In the genomic region with DNA sequence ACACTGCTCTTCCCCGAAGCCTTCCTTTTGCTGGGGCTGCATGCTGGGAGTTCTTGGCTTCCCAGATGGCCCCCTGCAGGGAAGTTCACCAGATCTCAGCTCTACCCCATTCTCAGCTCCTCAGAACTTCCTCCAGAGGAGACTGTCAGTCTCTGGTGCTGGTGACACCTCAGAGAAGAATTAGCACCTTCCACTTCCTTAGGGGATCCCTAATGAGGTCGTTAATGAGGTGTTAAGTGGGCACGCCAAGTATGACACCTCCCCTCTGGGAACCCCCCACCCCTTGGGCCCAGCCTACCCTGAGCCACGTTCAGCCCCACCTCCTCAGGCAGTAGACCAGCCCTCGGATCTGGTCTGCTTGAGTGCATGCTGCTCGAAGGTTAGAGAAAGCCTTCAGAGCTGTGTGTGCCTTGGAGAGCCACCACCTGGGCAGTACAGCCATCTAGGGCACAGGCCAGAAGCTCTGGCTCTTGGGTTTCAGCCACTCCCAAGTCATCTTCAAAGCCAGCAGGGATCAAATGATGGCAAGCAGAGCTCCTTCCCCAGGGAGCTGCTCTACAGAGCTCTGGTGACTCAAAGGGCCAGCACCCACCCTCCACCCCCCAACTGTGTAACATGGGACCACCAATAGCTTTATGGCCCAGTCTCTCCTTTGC, we compare ENCODE assay signal across 11 mouse cellular contexts. TPM values are rescaled to one million over a fixed set of nuclear protein-coding genes. Genes with fewer than 3 reads are reported as not detected.
DNase-seq lines count a peak whose midpoint lies in the region; ATAC-seq and TF ChIP-seq lines count a peak whose summit lies in the region.
"Had no signal": no experiment of that assay in that cellular context is flagged by ENCODE, and none has a peak within 500 bp of the region (broad histone marks: within the 10 kb centered on the region; RNA-seq: fewer than 3 reads in every experiment).

No protein-coding gene starts in this region.

- TF ChIP-seq POLR2A in ES-Bruce4 (IDR thresholded peaks at IDR 0.05; ENCODE audit: insufficient read depth, low read length): no peak
- no peak for TF ChIP-seq POLR2A in embryonic fibroblast, embryonic 13.5 days (IDR thresholded peaks at IDR 0.05; ENCODE audit: low read depth, low read length)

- no peaks in the 10 kb centered on the region for H3K27me3 ChIP-seq in kidney, embryonic 15.5 days
- no peaks in the 10 kb centered on the region for H3K27me3 ChIP-seq in ES-Bruce4 (ENCODE audit: control insufficient read depth, insufficient read depth, low read length, poor library complexity, severe bottlenecking)
- H3K27me3 ChIP-seq: embryonic facial prominence, embryonic 15.5 days had no signal

- ATAC-seq in kidney, embryonic 15.5 days (replicated peaks; ENCODE audit: low FRiP score): peak; percentile 51
- ATAC-seq in monocyte, adult 5-6 weeks (replicated peaks; ENCODE audit: insufficient number of reproducible peaks, low FRiP score, low TSS enrichment, poor library complexity, severe bottlenecking): 0 out of 2 replicates have a peak, but pooled peaks have one; percentile 34

- H3K4me2 ChIP-seq in kidney, embryonic 15.5 days: no peak overlapping the region
- H3K4me2 ChIP-seq: embryonic facial prominence, embryonic 15.5 days; liver, embryonic 11.5 days had no signal

- no peak for TF ChIP-seq CTCF in ES-Bruce4 (IDR thresholded peaks at IDR 0.05; ENCODE audit: low read depth, low read length)
- no peak for TF ChIP-seq CTCF in embryonic fibroblast, embryonic 13.5 days (IDR thresholded peaks at IDR 0.05; ENCODE audit: borderline replicate concordance, insufficient read depth, low read length)

- WGBS in kidney, embryonic 15.5 days: 16% methylated on average over 6 of the region's 6 CpGs

- no peaks in the 10 kb centered on the region for H3K9me3 ChIP-seq in kidney, embryonic 15.5 days (replicated peaks)
- no peaks in the 10 kb centered on the region for H3K9me3 ChIP-seq in ES-Bruce4 (replicated peaks; ENCODE audit: control insufficient read depth, insufficient read depth, low read length, poor library complexity, severe bottlenecking)
- H3K9me3 ChIP-seq: embryonic facial prominence, embryonic 15.5 days had no signal

- H3K9ac ChIP-seq in kidney, embryonic 15.5 days: no peak overlapping the region
- H3K9ac ChIP-seq in ES-Bruce4 (ENCODE audit: low read depth, poor library complexity, severe bottlenecking): no peak overlapping the region
- H3K9ac ChIP-seq: embryonic facial prominence, embryonic 15.5 days had no signal

- H3K36me3 ChIP-seq in kidney, embryonic 15.5 days: no peaks in the 10 kb centered on the region
- no peaks in the 10 kb centered on the region for H3K36me3 ChIP-seq in ES-Bruce4 (ENCODE audit: control insufficient read depth, insufficient read depth, low read length, poor library complexity, severe bottlenecking)
- H3K36me3 ChIP-seq: embryonic facial prominence, embryonic 15.5 days had no signal

- TF ChIP-seq EP300 in ES-Bruce4 (IDR thresholded peaks at IDR 0.05; ENCODE audit: insufficient read depth, low read depth, low read length): no peak

- H3K4me3 ChIP-seq in kidney, embryonic 15.5 days (replicated peaks): no peak overlapping the region
- H3K4me3 ChIP-seq in ES-Bruce4 (ENCODE audit: low read depth, low read length): no peak overlapping the region
- H3K4me3 ChIP-seq in embryonic fibroblast, embryonic 13.5 days (ENCODE audit: insufficient read depth, low read length): no peak overlapping the region
- H3K4me3 ChIP-seq: embryonic facial prominence, embryonic 15.5 days; heart, adult 2 months had no signal

- no peak for DNase-seq in kidney, postnatal 25 days
- DNase-seq in urinary bladder, postnatal 36 days (ENCODE audit: low spot score in 2 of 2): no peak
- no peak for DNase-seq in retina, embryonic 14.5 days (ENCODE audit: low spot score)
- DNase-seq: kidney, adult 18-20 months had no signal

- H3K27ac ChIP-seq in kidney, embryonic 15.5 days: peak overlapping the region; percentile 90
- H3K27ac ChIP-seq in ES-Bruce4 (ENCODE audit: insufficient read depth, low read length): 0 out of 2 replicates have a peak overlapping the region, but pooled peaks have one; percentile 14
- peak overlapping the region; percentile 62 for H3K27ac ChIP-seq in embryonic fibroblast, embryonic 13.5 days (ENCODE audit: insufficient read depth, low read length)
- H3K27ac ChIP-seq: embryonic facial prominence, embryonic 15.5 days had no signal

- H3K4me1 ChIP-seq in kidney, embryonic 15.5 days: peaks cover 68% of the 10 kb centered on the region
- H3K4me1 ChIP-seq in ES-Bruce4 (ENCODE audit: control insufficient read depth, insufficient read depth, low read length): peaks cover 20% of the 10 kb centered on the region
- H3K4me1 ChIP-seq in embryonic fibroblast, embryonic 13.5 days (ENCODE audit: control insufficient read depth, insufficient read depth, low read length): peaks cover 19% of the 10 kb centered on the region

RNA-seq across cellular contexts. Expression of gene Dagla, which starts 25.9 kb away (rescaled TPM):
- 3.1 and 3.7 TPM in 2 replicates for polyA plus RNA-seq in kidney, embryonic 15.5 days (2015; fragmentation: Nextera tagmentation; extraction: Ambion mirVana)
- 1.2 and 1.6 TPM in 2 replicates for polyA plus RNA-seq in ES-Bruce4 (2011; ENCODE audit: insufficient read depth, insufficient read length, low read depth, missing spikeins)
- 5.8 and 7.6 TPM in 2 replicates for polyA plus RNA-seq in embryonic fibroblast, embryonic 13.5 days (2011; ENCODE audit: insufficient read length, low read depth, missing spikeins)
- total RNA-seq in monocyte, adult 5-6 weeks (2017): 0.39 to 0.43 TPM in 2 of 3 replicates, not detected in the other

RNA-seq across cellular contexts. Expression of gene Myrf, which starts 38.2 kb away (rescaled TPM):
- polyA plus RNA-seq in kidney, embryonic 15.5 days (2015; fragmentation: Nextera tagmentation; extraction: Ambion mirVana): 3.3 and 4.2 TPM in 2 replicates
- polyA plus RNA-seq in ES-Bruce4 (2011; ENCODE audit: insufficient read depth, insufficient read length, low read depth, missing spikeins): 15.0 and 15.9 TPM in 2 replicates
- polyA plus RNA-seq in embryonic fibroblast, embryonic 13.5 days (2011; ENCODE audit: insufficient read length, low read depth, missing spikeins): 2.1 and 2.5 TPM in 2 replicates
- total RNA-seq in monocyte, adult 5-6 weeks (2017): 0.10 to 2.3 TPM in 2 of 3 replicates, not detected in the other

Comparison
In these comparisons a context has a peak if more than half of its experiments do, and no peak if none do; other contexts are left out.
1. H3K27ac ChIP-seq: peak in every context shown above with its lines; median percentile 90 in kidney, embryonic 15.5 days; 62 in embryonic fibroblast, embryonic 13.5 days; 14 in ES-Bruce4.